Mouse (Mus musculus) right cerebral cortex, postnatal 4 days (tissue): ENCODE data around the gene 1810055G02Rik.
A peak's percentile ranks its signal among the peaks of the same experiment; 100 is the strongest.

Experiments used
- DNase-seq: peaks from one replicate; pipeline ENCODE4 v3.0.0-alpha.2; 2022

The 1810055G02Rik gene

GRCm38 (mm10) chr19:3743851-3744512, 35.9 kb downstream of the 1810055G02Rik start:
- peak; percentile 53 for DNase-seq

DNA sequence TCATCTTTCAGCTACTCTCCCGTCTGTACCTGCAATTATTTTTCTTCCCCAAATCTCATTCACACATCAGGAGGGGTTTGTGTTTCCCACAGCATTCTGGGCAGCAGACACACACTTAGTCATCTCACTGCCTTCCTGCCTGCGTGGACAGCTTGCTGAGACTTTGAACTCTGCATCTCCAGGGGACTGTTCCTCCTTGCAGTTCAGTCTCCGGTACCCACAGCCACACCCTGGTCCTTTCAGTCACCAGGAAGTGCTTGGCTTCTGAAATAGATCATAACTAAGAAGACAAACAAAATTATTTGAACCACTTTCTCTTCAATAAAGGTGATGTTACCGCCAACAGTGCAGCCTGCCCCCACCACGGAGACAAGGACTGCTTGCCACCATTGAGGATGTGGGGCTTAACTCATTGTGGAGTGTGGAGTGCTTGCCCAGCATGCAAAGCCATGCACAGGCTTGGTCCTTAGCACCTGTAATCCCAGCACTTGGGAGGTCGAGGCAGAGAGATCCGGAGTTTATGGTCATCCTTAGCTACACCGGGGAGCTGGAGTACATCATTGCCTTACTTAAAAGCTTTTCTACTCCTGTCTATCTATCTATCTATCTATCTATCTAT, 44.6 kb downstream of the 1810055G02Rik start:
- no peak for DNase-seq

- DNase-seq = no peak
Measured at GRCm38 (mm10) chr19:3753240-3753633, 45.1 kb downstream of the 1810055G02Rik start.

GRCm38 (mm10) chr19:3753738-3754137, 45.6 kb downstream of the 1810055G02Rik start:
- no peak for DNase-seq

- no peak for DNase-seq
Measured at GRCm38 (mm10) chr19:3757861-3758260, 49.8 kb downstream of the 1810055G02Rik start.

DNA sequence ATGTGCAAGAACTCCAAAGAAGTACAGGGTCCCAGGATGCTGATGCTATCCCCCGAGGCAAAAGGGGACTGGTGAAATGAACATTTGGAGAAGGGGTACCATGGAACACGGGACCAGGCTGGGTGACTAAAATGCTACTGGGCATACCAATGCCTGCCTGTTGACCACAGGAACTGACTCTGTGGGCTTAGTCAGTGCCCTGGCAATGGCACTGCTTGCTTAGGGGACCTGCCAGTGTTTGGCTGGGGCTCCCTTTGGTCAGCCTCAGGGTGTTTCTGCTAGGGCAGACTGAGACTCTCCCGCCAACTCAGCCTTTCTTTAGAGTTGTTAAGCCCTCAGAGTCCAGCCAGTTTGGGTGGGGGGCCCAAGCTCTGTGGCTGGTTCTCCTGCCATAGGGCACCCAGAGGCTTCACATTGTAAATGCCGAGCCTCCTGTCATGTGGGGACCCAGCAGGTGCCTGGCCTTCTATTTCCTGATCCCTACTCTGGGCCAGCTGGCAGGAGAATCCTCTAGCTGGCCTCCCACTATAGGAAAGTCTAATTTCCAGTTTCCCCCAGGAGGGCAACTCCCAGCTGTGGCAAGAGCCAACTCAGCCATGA, 57.2 kb downstream of the 1810055G02Rik start:
- no peak for DNase-seq

GRCm38 (mm10) chr19:3766378-3766777, 58.3 kb downstream of the 1810055G02Rik start:
- DNase-seq = no peak

DNA sequence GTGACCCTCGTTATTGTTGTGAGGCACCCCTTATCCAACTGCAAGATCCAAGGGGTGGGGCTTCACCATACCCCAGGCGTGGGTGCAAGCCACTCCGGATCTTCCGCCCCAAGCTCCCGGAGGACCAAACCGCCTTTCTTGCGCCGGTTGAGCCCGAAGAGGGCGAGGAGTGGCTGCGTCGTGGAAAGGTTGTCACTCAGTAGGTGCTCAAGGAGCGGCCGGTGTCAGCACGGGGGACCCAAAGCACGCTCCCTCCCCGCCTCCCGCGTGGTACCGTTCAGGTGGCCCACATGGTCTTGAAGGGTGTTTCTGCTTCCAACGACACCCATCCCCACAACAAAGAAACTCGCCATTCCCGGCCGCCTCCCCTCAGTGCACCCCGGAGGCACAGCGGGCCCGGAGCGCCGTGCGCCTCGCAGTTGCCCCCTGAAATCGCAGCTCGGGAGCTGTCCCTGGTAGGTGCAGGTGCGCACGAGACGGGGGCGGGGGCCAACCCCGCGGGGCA, 59.2 kb downstream of the 1810055G02Rik start, which contains the start of gene Kmt5b:
TSS of gene Kmt5b (plus strand) at position 146 of the 505 bp plus-strand sequence.
- DNase-seq = no peak
